Mouse (Mus musculus): ENCODE measurements around the gene Treml1. TPM values are rescaled to one million over a fixed set of nuclear protein-coding genes. Genes with fewer than 3 reads are reported as not detected.

Gene Treml1
- polyA plus RNA-seq, 1 experiment, result 0.28 TPM

GRCm38 (mm10) chr17:48409380-48410298 lies 49.9 kb downstream of the Treml1 start, which contains the start of the genes Nfya and Oard1:
Nfya (minus strand) TSS chr17:48409906.
Oard1 (plus strand) TSS chr17:48410014.
- DNase-seq (ENCODE audit: low read depth), result peak; percentile 87

GRCm38 (mm10) chr17:48410299-48410785 lies 50.6 kb downstream of the Treml1 start:
- no peak for DNase-seq (ENCODE audit: low read depth)

- no peak for DNase-seq (ENCODE audit: low read depth)
Measured at GRCm38 (mm10) chr17:48411241-48411640, 51.5 kb downstream of the Treml1 start.

- no peak for DNase-seq (ENCODE audit: low read depth)
Measured at GRCm38 (mm10) chr17:48416011-48416410, 56.3 kb downstream of the Treml1 start.

Other genes with a start within 250 kb of the Treml1 start
- gene 9830107B12Rik, start 213.6 kb upstream of the Treml1 start, polyA plus RNA-seq (2012; rRNA removed), result not detected in 2 replicates
- 0.25 and 0.58 TPM in 2 replicates for gene A530064D06Rik, start 192.6 kb upstream of the Treml1 start, polyA plus RNA-seq (2012; rRNA removed)
- 0.14 TPM in 1 of 2 replicates, not detected in the other for gene Trem1, start 127.1 kb upstream of the Treml1 start, polyA plus RNA-seq (2012; rRNA removed)
- not detected in 2 replicates for gene Trem3, start 112.1 kb upstream of the Treml1 start, polyA plus RNA-seq (2012; rRNA removed)
- gene Treml4, start 95.6 kb upstream of the Treml1 start, polyA plus RNA-seq (2012; rRNA removed), result 0.94 and 1.0 TPM in 2 replicates
- 0.38 and 0.53 TPM in 2 replicates for gene Treml2, start 60.4 kb upstream of the Treml1 start, polyA plus RNA-seq (2012; rRNA removed)
- 0.53 and 0.89 TPM in 2 replicates for gene B430306N03Rik, start 43.8 kb upstream of the Treml1 start, polyA plus RNA-seq (2012; rRNA removed)
- 10.2 and 16.3 TPM in 2 replicates for gene Trem2, start 13.5 kb upstream of the Treml1 start, polyA plus RNA-seq (2012; rRNA removed)
- gene Nfya, start 50.0 kb downstream of the Treml1 start, polyA plus RNA-seq (2012; rRNA removed), result 48.3 and 54.8 TPM in 2 replicates
- 13.3 and 16.2 TPM in 2 replicates for gene Oard1, start 50.1 kb downstream of the Treml1 start, polyA plus RNA-seq (2012; rRNA removed)
- gene Apobec2, start 73.0 kb downstream of the Treml1 start, polyA plus RNA-seq (2012; rRNA removed), result 0.33 and 0.92 TPM in 2 replicates
- gene Tspo2, start 91.6 kb downstream of the Treml1 start, polyA plus RNA-seq (2012; rRNA removed), result 0.42 and 1.1 TPM in 2 replicates
- gene Unc5cl, start 95.0 kb downstream of the Treml1 start, polyA plus RNA-seq (2012; rRNA removed), result 1.5 and 1.8 TPM in 2 replicates